Mouse (Mus musculus) lung, postnatal 0 days (tissue): ENCODE results near the gene Blzf1.

Experiments
- CTCF ChIP-seq: IDR thresholded peaks from 2 replicates; pipeline ENCODE4 v1.5.1; 2016; ENCODE audit warnings: antibody characterized with exemption, mild to moderate bottlenecking
- EP300 ChIP-seq: IDR thresholded peaks from 2 replicates; pipeline ENCODE4 v1.6.1; 2016; ENCODE audit warnings: antibody characterized with exemption, mild to moderate bottlenecking, control low read depth

DNA sequence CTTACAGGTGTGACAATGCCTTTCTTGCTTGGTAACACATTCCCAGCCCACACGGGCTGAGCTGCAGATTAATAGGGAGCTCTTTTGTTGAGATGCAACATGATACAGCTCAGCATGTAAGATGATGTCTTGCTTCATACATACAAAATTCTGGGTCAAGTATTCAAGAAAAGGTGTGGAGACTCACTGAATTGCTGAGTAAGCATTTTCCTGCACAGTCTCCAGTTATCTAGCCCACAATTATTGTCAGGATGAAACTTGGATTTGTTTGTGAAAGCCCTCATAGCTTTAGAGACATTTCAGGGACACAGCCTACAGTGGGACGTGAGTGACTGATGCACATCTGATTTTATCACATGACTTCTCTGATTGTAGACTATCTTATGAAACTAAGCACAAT, 65.8 kb downstream of the Blzf1 start:
- no peak for TF ChIP-seq CTCF
- no peak for TF ChIP-seq EP300
